ENCODE assay signal across 7 mouse cellular contexts in the genomic region with DNA sequence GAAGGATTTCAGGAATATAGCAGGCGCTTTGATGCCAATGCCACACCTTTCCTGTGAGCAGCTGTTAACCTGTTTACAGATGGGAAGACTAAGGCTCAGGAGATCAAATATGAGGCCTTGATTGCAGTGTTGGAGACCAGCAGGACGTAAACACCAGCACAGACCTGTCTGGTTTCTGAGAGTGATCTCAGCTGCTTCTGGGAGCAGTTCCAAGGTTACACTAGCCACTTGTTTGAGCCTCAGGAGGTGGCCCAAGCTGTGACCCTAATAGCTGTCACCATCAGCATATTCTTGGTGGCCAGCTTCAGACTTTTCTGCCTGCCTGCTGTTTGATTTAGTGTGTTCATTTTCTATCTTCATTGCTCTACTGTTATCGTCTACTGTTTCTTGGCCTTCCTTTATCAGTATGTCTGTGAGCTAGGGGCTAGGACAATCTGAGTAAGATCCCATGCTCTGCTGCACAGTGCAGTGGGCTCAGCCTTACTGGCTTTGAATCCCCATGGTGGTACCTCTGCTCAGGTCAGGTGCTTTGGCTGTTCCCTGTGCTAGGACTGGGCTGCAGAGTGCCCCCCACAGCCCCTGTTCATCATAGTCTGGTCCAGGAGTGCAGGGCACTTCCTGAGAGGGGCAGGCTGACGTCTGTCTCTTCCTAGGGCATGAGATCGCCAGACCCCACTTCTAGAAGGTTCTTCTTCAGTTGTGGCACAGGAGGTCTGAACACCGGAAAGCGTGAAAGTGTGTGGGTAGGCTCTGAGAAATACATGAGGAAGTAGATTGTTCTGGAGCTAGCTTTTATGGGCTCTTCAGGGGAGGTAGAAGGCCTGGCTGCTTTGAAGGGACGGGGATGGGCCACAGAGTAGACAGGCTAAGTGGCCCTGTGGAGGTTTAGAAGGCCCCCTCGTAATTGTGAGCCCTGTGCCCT. TPM values are rescaled to one million over a fixed set of nuclear protein-coding genes. Genes with fewer than 3 reads are reported as not detected.
DNase-seq lines count a peak whose midpoint lies in the region; ATAC-seq lines count a peak whose summit lies in the region.

No protein-coding gene starts in this region.

- no peak overlapping the region for H3K4me2 ChIP-seq in kidney, embryonic 15.5 days
- H3K4me2 ChIP-seq in liver, embryonic 13.5 days = no peak overlapping the region

- H3K27me3 ChIP-seq in kidney, embryonic 15.5 days = no peaks in the 10 kb centered on the region
- H3K27me3 ChIP-seq in liver, embryonic 13.5 days = no peaks in the 10 kb centered on the region

- ATAC-seq in kidney, embryonic 15.5 days (replicated peaks; ENCODE audit: low FRiP score) = no peak; the same call in 1 of the 2 replicates
- peak; percentile 47 for ATAC-seq in liver, embryonic 13.5 days (ENCODE audit: low read depth)

- peaks cover 17% of the 10 kb centered on the region for H3K4me1 ChIP-seq in kidney, embryonic 15.5 days
- peaks cover 34% of the 10 kb centered on the region for H3K4me1 ChIP-seq in brown adipose tissue, adult 24 weeks (ENCODE audit: control insufficient read depth, insufficient read depth, insufficient read length, low read length)
- peaks cover 38% of the 10 kb centered on the region for H3K4me1 ChIP-seq in liver, embryonic 13.5 days (replicated peaks)

- H3K4me3 ChIP-seq in kidney, embryonic 15.5 days (replicated peaks) = no peak overlapping the region
- H3K4me3 ChIP-seq in brown adipose tissue, adult 24 weeks (ENCODE audit: insufficient read depth, low read depth, low read length) = no peak overlapping the region
- H3K4me3 ChIP-seq in liver, embryonic 13.5 days (replicated peaks) = no peak overlapping the region

- DNase-seq in kidney, adult 9 months = peak; percentile 46
- DNase-seq in CD8-positive naive resting alpha-beta T cell, adult 2 months (ENCODE audit: low read depth in 2 of 2, low spot score in 2 of 2) = peak; percentile 26 to 27
- DNase-seq in liver, embryonic 13.5 days = no peak
- DNase-seq in urinary bladder, adult 2 months (ENCODE audit: low spot score) = no peak
- DNase-seq in MN1 (ENCODE audit: low spot score) = no peak

- H3K36me3 ChIP-seq in kidney, embryonic 15.5 days = peaks cover 42% of the 10 kb centered on the region
- H3K36me3 ChIP-seq in liver, embryonic 13.5 days = peaks cover 28% of the 10 kb centered on the region

- H3K27ac ChIP-seq in kidney, embryonic 15.5 days = no peak overlapping the region
- H3K27ac ChIP-seq in brown adipose tissue, adult 24 weeks (replicated peaks; ENCODE audit: low read depth, low read length) = peak overlapping the region; percentile 55
- H3K27ac ChIP-seq in liver, embryonic 13.5 days = no peak overlapping the region

- H3K9me3 ChIP-seq in kidney, embryonic 15.5 days (replicated peaks) = no peaks in the 10 kb centered on the region
- no peaks in the 10 kb centered on the region for H3K9me3 ChIP-seq in liver, embryonic 13.5 days (replicated peaks)

- no peak overlapping the region for H3K9ac ChIP-seq in kidney, embryonic 15.5 days
- no peak overlapping the region for H3K9ac ChIP-seq in liver, embryonic 13.5 days

- 70% methylated on average over 9 of the region's 9 CpGs for WGBS in kidney, embryonic 15.5 days
- 60% methylated on average over 9 of the region's 9 CpGs for WGBS in liver, embryonic 13.5 days (ENCODE audit: insufficient replicate concordance)

RNA-seq across cellular contexts. Expression of a gene that starts 6.4 kb away (rescaled TPM):
- 202 and 210 TPM in 2 replicates for polyA plus RNA-seq in kidney, embryonic 15.5 days (2015; fragmentation: Nextera tagmentation; extraction: Ambion mirVana)
- 2,272 and 2,335 TPM in 2 replicates for polyA plus RNA-seq in brown adipose tissue, adult 24 weeks (2012; ENCODE audit: insufficient read depth, insufficient read length, missing spikeins)
- 131 and 141 TPM in 2 replicates for polyA plus RNA-seq in liver, embryonic 13.5 days (2015; fragmentation: Nextera tagmentation; extraction: Ambion mirVana)
- 140 and 157 TPM in 2 replicates for polyA plus RNA-seq in urinary bladder, adult 2 months (2012; rRNA removed)

RNA-seq across cellular contexts. Expression of a gene that starts 33.1 kb away (rescaled TPM):
- 0.08 TPM in 2 replicates for polyA plus RNA-seq in kidney, embryonic 15.5 days (2015; fragmentation: Nextera tagmentation; extraction: Ambion mirVana)
- not detected in 2 replicates for polyA plus RNA-seq in brown adipose tissue, adult 24 weeks (2012; ENCODE audit: insufficient read depth, insufficient read length, missing spikeins)
- polyA plus RNA-seq in liver, embryonic 13.5 days (2015; fragmentation: Nextera tagmentation; extraction: Ambion mirVana) = 0.01 TPM in 2 replicates
- polyA plus RNA-seq in urinary bladder, adult 2 months (2012; rRNA removed) = 0.01 TPM in 2 replicates

Comparison
In these comparisons a context has a peak if more than half of its experiments do, and no peak if none do; other contexts are left out.
1. DNase-seq: peak in kidney, adult 9 months (single experiment) and CD8-positive naive resting alpha-beta T cell, adult 2 months (2 of 2); none in liver, embryonic 13.5 days (single experiment), urinary bladder, adult 2 months (single experiment) and MN1 (single experiment).
2. RNA of a gene that starts 6.4 kb away (polyA plus RNA-seq): 2,272 to 2,335 TPM in brown adipose tissue, adult 24 weeks; 202 to 210 TPM in kidney, embryonic 15.5 days, 140 to 157 TPM in urinary bladder, adult 2 months and 131 to 141 TPM in liver, embryonic 13.5 days; every median in the first group is over 10 times any median in the second.